Mouse (Mus musculus): ENCODE data around the gene Hoxb4.

- TF ChIP-seq CTCF (IDR thresholded peaks at IDR 0.05; ENCODE audit: borderline replicate concordance, extremely low read depth, insufficient read depth, insufficient read length) (no peak), POLR2A (IDR thresholded peaks at IDR 0.05; ENCODE audit: borderline replicate concordance, extremely low read depth, insufficient read depth, insufficient read length, poor library complexity, severe bottlenecking) (no peak)
Measured at GRCm38 (mm10) chr11:96316696-96317607, 1.1 kb upstream of the Hoxb4 start.

All from brain, embryonic 14.5 days (tissue).